Mouse (Mus musculus): Measurements from ENCODE around the gene Btbd9.
"Not testable (repeated sequence)": the region's sequence is repeated elsewhere in the genome, so short reads cannot be mapped to it uniquely, and the experiment has no call there.

Gene Btbd9

DNA sequence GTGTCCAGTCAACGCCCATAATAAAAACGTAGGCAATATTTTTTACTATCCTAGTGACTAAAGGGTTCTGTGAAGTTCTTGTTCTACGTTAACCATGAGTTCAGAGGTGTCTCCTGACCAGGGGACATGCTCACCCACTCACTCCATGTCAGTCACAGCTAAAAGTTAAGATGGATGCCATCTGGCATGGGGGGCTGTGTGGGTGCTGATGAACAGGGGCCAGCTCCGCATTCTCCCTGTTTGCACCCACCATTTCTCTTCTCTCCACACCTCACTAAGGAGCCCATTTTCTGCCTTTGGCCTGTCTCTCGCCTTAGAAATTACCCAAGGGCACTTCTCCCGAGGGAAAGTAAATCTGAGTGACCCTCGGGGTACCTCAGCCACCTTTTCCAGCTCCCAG lies 63.8 kb downstream of the Btbd9 start:
- no peak for DNase-seq (ENCODE audit: low read depth, low spot score)

DNA sequence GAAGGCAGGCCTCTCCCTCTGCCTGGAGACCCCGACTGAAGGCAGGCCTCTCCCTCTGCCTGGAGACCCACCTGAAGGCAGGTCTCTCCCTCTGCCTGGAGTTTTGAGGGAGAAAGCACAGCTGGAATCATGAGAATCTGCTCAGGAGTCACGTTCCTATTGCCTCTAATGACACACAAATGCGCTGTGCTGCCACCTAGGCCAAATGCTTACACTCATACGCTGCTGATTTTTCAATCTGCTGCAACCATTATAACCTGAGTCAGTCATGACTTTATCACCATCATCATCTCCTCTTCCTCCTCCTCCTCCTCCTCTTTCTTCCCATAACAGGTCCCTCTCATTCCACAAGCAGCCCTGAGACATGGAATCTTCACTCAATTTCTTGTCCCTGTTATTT lies 64.3 kb downstream of the Btbd9 start:
- no peak for DNase-seq (ENCODE audit: low read depth, low spot score)

DNA sequence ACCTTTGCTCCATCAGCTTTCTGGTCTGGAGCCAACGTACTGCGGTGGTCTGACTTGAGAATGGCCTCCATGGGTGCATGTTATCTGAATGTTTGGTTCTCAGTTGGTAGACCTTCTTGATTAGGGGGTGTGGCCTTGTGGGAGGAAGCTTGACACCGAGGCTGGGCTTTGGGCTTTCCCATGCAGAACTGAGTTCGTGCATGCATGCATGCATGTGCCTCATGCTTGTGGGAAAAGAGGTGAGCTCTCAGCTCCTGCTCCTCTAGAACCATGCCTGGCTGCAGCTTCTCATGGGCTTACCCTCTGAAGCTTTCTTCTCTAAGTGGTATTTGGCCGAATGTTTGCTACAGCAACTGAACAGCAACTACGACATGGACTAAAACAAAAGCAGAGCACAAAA lies 64.9 kb downstream of the Btbd9 start:
- no peak for DNase-seq (ENCODE audit: low read depth, low spot score)

DNA sequence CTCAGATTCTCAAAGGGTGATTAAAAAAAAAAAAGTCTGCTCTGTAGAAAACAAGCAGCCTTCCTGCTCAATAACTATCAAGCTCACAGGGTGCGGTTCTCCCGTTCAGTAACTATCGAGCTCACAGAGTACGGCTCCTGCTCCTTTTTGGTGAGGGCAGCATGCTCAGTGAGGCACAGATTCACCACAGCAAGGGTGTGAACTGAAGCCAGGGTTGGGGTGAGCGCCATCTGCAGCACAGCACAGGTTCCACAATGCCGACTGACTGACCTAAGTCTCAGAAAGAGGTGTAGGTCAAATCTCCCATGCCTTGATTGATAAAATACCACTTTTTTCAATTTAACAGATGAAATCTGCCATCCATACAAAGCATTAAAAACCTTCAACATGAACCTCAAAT lies 66.1 kb downstream of the Btbd9 start:
- no peak for DNase-seq (ENCODE audit: low read depth, low spot score)

DNA sequence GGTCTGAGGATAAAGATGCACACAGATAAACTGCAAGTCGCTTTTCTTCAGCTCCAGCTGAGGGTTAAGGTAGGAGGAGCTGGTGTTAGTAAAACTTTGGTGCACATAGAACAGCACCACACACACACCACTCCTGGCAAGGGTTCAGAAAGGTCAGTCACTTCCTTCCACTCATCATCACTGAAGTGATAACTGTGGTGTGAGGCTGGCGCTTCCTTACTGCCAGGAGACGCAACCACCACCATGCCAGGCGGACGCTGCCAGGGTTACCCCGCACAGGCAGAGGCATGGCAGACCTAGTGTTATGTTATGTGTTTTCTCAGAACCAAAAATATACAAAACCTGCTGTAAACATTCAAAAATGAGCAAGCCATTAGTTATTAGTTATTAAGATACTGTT lies 66.6 kb downstream of the Btbd9 start:
- no peak for DNase-seq (ENCODE audit: low read depth, low spot score)

DNA sequence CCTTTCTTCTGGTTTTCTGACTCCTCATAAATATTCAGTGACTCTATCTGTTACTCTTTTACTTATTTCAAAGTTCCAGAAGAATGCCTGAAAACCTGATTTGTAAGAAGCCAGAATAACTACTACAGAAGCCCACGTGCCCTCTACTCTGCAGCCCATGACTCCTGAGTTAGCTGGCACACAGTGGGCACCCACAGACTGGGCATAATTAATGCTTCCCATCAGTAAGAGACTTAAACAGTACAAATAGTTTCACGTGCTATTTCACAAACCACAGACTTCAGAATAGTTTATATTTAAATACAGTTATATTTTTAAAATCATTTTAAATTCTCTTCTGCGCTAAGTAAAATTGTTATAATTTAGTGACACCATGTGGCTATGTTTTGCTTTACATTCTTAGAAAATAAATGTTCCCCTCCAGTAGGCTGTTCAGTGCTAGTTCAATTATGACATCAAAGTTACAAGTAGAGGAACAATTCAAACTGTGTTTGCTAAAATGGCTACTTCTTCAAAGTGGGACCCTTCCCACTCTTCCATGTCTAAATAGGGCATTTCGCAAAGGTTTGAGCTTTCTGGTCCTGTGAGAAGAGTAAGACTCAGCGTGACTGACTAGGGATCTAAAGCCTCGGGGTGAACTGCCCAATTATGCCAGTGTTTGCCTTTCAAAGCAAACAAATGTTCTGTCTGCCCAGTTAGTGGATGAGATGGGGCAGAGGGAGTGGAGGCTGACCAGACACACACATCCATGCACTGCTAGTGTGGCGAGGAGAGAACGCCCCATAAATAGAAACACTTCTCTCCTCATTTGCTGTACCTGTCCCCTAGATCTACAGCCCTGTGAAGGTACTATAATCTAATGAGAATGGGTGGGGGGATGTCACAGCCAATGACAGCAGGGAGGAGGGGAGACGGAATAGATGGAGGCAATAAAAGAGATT lies 68.4 kb downstream of the Btbd9 start:
- no peak for DNase-seq (ENCODE audit: low read depth, low spot score)

DNA sequence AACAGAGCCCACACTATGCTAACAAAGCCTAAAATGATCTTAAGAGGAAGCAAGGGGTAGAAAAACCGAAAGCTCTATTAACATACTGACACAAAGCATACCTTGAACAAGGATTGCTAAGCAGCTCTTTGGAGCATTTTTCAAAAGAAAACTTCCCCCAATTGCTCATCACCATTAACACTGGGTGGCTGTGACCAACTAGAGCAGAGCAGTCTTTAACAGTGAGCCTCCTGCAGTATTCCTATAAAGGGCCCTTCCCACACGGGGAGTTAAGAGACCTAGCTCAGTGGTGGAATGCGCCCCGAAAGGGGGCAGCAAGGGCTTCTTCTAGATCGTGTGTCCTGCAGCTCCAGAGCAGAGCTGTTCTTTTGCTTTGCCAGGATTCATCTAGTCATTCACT lies 69.4 kb downstream of the Btbd9 start:
- no peak for DNase-seq (ENCODE audit: low read depth, low spot score)

DNA sequence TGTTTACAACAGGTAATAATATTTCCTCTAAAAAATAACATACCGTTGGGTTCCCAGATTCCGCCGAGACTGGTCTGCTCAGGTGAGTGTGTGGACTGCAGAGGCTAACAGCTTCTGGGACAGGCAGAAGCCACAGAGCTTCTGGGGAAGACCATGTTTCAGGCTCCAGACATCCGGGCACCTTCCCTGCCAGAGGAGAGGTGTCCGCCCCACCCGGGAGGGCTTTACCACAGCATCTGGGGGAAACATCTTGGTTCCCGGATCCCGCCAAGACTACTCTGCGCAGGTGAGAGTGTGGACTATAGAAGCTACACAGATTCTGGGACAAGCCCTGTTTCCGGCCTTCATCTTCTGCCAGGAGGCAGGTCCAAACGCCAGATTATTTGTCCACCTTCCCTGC lies 76.7 kb downstream of the Btbd9 start:
- not testable (repeated sequence) for DNase-seq (ENCODE audit: low read depth, low spot score)

DNA sequence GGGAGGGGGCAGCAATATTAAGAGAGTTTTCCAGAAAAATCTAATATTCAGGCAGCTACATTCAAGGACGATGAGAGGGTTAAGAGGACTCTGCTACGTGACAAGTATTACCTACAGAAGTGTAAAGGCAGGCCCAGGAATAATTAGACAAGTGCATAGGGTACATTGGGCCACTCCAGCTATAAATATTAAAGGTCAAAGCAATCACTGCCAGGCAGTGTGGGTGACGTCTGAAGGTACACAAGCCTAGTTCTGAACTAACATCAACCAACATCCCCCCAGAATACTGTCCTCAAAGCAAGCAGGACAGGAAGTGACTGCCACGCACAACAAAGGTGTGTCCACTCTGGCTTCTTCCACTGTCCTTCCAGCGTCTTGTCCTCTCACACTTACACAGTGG lies 77.5 kb downstream of the Btbd9 start:
- no peak for DNase-seq (ENCODE audit: low read depth, low spot score)

DNA sequence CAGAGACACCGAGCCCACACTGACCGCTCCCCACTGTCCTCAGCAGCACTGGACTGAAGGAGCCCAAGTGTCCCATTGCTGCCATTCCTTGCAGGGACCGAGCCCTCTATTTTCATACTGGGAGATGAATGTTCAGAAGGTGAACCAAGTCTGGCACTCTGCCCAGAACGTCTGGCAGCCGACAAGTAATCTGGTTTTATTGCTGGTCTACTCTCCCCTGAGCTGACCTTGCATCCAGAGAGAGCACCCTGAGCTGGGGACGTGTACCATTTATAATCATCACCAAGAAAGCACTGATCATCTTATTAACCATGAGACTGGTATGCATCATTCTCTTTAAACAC lies 77.9 kb downstream of the Btbd9 start:
- no peak for DNase-seq (ENCODE audit: low read depth, low spot score)

DNA sequence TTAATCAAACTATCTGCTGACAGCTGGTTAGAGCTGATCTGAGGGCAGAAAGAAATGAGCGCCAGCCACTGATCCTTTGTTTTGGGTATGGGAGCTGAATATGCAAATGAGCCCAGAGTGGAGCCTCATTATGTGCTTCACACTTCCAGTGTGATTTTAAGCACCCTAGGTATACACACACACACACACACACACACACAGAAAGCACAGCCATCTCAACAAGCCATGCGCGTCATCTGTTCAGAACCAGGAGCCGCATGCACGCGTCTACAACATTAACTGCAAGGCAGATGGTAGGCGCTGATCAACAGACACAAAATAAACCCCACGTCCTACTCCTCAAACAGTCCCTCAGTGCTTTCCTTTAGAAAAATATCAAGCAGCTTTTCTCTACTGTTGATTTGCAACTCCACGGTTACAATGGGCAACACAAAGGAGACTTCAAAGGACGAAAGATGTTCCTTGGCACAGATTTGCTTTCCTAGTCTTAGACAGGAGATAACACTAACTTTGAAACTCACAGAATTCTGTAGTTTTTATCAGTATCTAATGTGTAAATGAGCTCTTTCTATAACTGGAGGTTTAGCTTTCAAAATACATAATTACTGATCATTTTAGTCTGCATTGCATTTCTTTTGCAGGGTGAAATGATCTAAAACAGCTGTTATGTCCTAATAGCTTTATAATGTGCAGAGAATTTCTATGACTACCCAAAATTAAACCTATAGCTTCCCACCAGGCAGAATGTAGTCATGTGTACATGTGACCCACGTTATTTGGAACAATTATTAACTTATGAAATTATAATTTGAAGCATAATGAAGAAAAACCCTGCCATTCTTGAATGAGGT lies 78.5 kb downstream of the Btbd9 start:
- DNase-seq (ENCODE audit: low read depth, low spot score): no peak

DNA sequence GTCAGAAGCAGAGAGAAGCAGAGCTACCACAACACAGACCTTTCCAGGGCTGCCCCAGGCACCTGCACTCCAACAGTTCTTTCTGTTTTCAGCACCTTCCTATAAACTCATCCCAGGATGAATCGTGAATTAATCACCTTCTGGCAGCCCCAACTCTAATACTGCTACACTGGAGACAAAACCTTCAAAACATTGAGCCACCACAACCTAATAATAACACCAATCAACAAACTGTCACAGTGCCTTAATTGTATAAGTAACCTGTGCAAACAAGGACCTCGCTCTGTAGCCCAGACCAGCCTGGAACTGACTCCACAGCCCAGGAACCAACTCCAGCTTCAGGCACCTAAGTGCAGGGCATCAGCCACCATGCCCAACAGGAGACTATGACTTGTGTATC lies 80.7 kb downstream of the Btbd9 start:
- no peak for DNase-seq (ENCODE audit: low read depth, low spot score)

DNA sequence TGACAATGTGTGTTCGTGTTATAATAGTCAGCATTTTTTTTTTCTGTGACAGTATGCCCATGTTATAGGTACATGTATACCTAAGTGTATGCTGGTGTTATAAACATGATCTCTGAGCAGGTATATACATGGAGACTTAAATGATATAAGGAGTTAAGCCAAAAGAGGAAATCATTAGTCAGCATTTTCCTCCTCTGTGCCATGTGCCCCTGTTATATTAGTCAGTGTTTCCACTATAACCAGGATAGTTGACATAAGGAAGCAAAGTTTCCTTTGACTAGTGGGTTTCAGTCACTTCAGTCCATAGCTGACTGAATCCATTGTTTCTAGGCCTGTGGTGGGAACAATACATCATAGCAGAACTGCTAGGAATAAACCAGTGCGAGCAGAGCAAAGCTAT lies 81.1 kb downstream of the Btbd9 start:
- DNase-seq (ENCODE audit: low read depth, low spot score): no peak

DNA sequence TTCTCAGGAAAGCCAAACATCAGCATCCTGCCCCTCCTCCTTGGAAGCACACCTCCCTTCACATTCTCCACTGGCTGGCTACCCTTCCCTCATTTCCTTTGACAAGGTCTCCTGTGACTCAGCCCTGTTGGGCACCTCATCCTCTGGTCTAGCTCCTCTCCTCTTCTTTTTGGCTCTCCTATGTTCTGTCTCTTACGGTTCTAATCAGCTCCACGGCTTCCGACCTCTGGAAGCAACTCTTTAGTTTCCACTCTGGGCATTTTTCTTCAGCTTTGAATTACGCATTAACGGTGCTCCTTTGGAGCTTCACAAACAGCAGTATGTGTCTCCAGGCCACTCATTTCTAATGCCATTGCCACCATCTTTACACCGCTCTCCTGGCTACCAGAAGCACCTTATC lies 82.8 kb downstream of the Btbd9 start:
- DNase-seq (ENCODE audit: low read depth, low spot score): no peak

DNA sequence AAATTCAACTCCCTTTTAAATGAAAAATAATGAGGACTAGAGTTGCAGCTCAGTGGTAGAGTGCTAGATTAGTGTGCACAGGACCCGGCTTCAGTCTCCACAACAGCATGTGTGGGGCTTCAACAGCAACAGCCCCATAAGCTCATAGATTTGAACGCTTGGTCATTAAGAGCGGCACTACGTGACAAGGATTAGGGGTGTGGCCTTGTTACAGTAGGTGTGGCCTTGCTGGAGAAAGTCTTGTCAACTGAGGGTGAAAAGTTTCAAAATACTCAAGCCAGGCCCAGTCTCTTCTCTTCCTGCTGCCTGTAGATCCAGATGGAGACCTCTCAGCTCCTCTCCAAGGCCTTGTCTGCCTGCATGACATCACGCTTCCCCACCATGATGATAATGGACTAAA lies 84.1 kb downstream of the Btbd9 start:
- DNase-seq (ENCODE audit: low read depth, low spot score): no peak

DNA sequence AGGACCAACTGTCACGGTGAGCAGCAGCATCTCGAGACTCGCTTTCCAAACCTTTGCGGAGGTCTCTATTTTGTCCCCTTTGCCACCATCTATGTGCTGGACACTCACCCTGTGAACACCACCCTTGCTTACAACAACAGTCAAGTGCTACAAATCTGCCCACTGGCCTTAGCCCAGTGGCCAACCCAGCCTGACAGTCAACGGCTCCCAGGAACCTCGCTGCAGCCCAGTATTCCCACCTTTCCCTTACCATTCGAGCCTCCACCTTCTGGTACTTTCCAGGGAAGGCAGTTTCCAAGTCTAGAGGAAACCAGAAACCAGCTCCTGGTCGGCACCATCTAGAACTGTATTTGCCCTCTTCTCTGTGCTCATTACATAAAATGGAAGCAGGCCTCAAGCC lies 84.7 kb downstream of the Btbd9 start:
- DNase-seq (ENCODE audit: low read depth, low spot score): no peak

DNA sequence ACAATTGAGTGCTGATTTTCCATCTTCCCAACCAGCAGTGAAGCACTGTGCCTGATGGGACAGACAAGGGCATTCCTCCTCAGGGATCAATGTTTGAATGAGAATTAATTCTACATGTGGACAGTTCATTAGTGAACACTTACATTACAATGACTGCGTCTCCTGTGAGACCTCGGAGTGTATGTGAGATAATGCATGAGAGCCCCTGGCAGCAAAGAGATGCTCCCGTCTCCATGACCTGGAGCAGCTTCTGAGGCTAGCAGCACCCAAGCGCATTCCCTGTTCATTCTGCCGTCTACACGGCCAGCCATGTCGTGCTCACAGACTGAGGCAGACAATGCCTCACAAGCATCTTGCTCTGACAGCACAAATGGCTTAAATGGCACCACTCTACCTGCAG lies 85.7 kb downstream of the Btbd9 start:
- no peak for DNase-seq (ENCODE audit: low read depth, low spot score)

DNA sequence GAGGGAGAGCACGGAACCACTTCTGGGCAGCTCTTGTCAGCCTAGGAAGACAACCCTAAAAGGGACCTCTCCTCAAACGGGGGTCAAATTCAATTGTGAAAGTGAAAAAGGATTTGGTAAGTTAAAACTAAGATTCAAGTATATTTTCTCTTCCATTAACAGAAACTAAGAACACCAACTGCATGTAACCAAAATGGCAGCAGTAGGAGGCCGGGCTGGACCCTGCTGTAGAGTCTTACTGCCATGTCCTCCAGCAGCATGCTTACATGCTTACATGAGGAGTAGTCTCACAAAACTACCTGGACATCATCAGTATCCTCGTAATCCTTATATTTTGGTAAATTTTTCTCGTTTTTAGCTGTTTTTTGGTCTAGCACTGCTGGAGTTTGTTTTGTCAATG lies 86.2 kb downstream of the Btbd9 start:
- no peak for DNase-seq (ENCODE audit: low read depth, low spot score)

DNA sequence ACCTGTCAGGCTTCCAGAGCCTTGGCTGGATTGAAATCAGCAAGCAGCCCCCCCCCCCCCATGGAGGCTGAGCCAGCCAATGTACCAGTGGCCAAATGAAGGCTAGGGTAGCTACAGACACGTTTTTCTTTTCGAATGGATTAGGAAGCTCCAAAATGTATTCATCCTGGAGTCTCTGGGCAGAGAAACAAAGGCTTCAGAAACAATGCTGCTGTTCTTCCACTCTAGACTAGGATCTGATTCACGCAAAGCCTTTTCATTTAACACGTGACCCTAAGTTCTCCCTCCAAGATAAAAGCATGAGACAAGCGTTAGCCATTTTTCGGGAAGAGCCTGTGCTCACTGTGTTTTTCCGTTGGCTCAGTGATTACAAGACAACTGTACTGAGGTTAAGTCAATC lies 86.7 kb downstream of the Btbd9 start:
- DNase-seq (ENCODE audit: low read depth, low spot score): no peak

DNA sequence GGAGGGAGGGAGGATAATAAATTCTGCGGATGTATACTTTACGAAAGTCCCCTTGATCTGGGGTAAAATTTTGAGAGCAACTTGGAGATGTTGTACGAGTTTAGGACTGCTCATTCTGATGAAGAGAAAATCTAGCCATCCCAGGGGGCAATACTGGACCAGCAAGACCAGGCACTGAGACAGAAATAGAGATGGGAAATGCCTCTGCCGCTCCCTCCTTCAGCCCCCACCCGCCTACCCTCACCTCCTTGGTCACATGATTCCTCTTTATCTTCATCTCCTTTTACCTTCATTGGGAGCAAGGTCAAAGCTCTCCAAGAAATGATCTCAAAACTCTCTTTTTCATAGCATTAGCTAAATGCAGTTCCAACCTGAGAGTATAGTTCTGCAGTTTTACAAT lies 88.6 kb downstream of the Btbd9 start:
- no peak for DNase-seq (ENCODE audit: low read depth, low spot score)

DNA sequence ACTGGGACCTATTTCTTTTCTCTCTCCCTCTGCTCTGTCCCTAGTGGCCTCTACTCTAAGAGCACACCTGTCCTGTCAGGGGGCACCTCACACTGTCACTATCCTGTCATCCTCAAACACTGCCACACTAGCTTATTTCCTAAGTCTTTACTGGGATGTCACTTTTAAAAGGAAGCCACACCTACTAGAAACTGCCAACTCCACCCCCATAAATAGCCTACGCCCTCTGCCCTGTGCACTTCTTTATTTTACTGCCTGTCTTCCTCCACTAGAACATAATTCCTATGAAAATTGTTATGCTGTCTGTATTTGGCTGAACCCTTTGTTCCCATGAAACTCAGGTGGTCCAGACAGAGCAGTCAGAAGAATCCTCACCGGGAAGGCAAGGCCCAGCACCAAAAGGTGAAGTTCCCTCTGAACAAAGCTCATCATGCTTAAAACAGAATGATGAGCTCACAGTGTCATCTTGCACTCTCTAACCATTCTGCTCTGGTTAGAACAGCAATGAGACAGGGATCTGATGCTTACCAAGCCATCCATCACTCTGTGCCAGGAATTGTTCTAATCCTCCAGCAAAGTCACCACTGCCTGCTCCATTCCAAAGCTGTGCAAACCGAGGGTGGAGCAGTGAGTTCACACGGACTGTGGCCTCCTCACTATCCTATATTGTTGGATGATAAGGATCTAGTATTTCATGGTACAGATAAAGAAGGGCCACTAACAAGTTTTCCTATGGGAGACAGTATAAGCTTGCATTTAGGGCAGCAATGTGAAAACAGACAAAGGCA lies 91.0 kb downstream of the Btbd9 start:
- DNase-seq (ENCODE audit: low read depth, low spot score): no peak

DNA sequence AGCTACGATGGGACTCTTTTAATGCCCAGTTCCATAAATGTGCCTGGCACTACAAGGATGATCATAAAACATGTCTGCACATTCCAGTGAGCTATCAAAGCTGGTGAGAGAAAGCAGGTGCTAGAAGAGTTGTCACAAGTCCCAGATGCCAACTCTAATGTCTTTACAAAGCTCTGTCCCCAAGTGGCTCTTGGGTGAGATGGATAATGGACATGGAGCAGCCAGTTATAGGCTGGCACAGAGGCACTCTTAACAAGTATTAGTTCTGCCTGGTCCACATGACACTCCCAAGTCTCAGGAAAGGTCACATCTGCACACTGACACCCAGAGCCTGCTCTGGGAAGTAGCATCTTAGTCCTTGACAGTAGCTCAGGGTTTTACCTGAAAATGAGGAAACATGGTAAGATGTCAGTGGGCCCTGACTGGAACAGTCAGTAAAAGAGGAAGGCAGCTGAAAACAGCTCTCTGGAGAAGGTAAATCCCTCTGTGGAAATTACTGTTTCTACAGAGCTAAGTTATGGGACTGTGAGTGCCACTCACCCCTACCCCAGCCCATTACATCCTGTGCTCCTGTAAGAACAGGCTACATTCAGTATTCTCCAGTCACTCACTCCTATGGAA lies 91.7 kb downstream of the Btbd9 start:
- DNase-seq (ENCODE audit: low read depth, low spot score): no peak

Measured in CD4-positive, CD25-positive, alpha-beta regulatory T cell, adult 2 months (primary cell).